Mouse (Mus musculus) cortical plate, adult 2 months (tissue): Measurements from ENCODE around the gene Sdsl. TPM values are rescaled to one million over a fixed set of nuclear protein-coding genes. Genes with fewer than 3 reads are reported as not detected.
A peak's percentile ranks its signal among the peaks of the same experiment; 100 is the strongest.

Experiments
- H3K27ac ChIP-seq: fragments of 200-500 bp; 2 replicates; pipeline ENCODE4 v1.5.1; 2012; ENCODE audit warnings: low read length, control low read depth, inconsistent platforms; ENCODE audit not compliant: insufficient read depth
- H3K4me1 ChIP-seq: fragments of 200-500 bp; 2 replicates; pipeline ENCODE4 v1.6.1; 2011; ENCODE audit warnings: low read length; ENCODE audit not compliant: control insufficient read depth, insufficient read depth
- H3K4me3 ChIP-seq: fragments of 200-500 bp; 2 replicates; pipeline ENCODE4 v1.5.1; 2011; ENCODE audit warnings: mild to moderate bottlenecking, low read length, control low read depth; ENCODE audit not compliant: insufficient read depth
- CTCF ChIP-seq: fragments of 200-500 bp; IDR thresholded peaks from 2 replicates; pipeline ENCODE4 v1.5.1; 2011; ENCODE audit warnings: mild to moderate bottlenecking, control low read depth, low read length; ENCODE audit not compliant: insufficient read depth; ENCODE audit errors: extremely low read depth
- POLR2A ChIP-seq: fragments of 200-500 bp; IDR thresholded peaks from 2 replicates; pipeline ENCODE4 v1.6.1; 2011; ENCODE audit warnings: mild to moderate bottlenecking, low read length, control low read depth; ENCODE audit not compliant: insufficient read depth; ENCODE audit errors: extremely low read depth
- polyA plus RNA-seq: library from polyadenylated mRNA; depleted of rRNA; stranded (reverse); fragments of >200 nt; gene quantifications from 2 replicates; pipeline ENCODE4 v1.2.3, GENCODE M21; 2012

The Sdsl gene
- polyA plus RNA-seq, 1 experiment = 8.1 TPM

DNA sequence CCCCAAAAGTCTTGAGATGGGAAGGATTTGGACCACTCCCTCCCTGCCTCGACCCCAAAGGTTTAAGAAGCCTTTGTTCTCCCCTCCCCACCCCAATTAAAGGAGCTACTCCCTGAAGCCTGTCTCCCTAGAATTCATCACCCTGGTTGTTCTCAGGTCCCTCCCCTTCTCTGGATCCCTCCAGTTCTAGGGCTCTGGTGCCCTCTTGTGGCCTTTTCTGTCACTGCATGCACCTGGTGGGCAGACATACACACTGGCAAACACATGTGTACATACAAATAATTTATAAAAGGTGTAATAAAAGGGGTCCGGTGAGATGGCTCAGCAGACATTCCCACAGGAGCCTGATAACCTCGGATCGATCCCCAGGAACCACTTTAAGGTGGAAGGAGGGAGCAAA, 8.3 kb downstream of the Sdsl start:
- Histone ChIP-seq H3K27ac (no peak overlapping the region), H3K4me1 (no peaks in the 10 kb centered on the region)
- TF ChIP-seq POLR2A (no peak), CTCF (no peak)

DNA sequence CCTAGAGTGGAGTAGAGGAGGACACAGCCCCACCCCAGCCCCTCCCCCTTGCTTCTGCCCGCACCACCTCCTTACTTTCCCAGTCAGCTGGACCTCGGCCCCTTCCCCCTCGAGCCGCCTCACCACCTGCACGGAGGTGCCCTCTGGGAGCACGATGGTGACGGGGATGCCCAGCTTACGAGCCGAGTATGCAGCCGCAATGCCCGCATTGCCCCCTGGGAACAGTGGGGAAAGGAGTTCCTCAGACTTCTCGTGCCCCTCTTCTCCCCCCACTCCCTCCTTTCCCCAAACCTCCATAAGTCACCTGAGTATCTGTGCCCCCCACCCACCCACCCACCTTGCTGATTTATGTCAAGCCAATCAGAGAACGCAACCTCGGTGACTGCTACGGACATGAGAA, 10.7 kb downstream of the Sdsl start:
- no peak overlapping the region for H3K4me3 ChIP-seq

More for the DNA sequence above, 8.3 kb downstream of the Sdsl start:
- no peak overlapping the region for H3K4me3 ChIP-seq

DNA sequence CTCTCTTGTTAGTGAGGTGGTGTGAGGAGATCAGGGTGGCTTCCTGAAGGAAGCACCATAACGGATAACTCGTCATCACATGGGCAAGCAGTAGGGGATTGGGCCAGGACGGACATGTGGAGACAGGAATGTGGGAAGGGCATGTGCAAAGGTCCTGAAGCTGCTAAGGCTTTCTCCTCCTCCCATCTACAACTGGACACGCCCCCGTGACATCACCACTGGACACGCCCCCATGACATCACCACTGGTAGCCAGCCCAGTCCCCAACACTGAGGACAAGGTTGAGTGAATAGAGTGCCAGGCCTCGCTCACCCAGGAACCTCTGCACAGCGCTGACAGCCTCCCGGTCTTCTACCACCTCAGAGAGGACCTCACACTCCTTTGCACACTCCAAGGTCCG, 13.5 kb downstream of the Sdsl start:
- Histone ChIP-seq H3K4me1 (no peaks in the 10 kb centered on the region), H3K27ac (no peak overlapping the region), H3K4me3 (no peak overlapping the region)
- TF ChIP-seq POLR2A (no peak), CTCF (no peak)

More for the DNA sequence above, 10.7 kb downstream of the Sdsl start:
- no peak for TF ChIP-seq CTCF
- no peak for TF ChIP-seq POLR2A
- no peaks in the 10 kb centered on the region for H3K4me1 ChIP-seq
- no peak overlapping the region for H3K27ac ChIP-seq

DNA sequence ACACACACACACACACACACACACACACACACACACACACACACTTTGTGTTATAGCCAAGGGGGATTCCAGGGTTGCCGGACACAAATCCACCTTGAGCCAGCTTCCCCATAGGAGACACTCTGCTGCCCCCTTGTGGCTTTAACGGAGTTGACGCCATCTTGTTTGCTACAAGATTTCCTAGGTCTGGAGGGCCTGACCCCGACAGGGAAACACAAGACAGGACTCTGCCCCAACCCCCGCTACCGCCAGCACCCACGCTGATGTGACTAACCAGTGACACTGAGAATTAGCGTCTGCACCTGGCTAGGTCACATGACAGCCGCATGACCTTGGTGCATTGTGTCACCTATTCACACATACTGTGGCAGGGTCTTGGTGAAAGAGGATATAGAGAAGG, 15.0 kb downstream of the Sdsl start:
- TF ChIP-seq CTCF = peak; percentile 72
- no peak for TF ChIP-seq POLR2A
- Histone ChIP-seq H3K27ac (no peak overlapping the region), H3K4me1 (no peaks in the 10 kb centered on the region)

DNA sequence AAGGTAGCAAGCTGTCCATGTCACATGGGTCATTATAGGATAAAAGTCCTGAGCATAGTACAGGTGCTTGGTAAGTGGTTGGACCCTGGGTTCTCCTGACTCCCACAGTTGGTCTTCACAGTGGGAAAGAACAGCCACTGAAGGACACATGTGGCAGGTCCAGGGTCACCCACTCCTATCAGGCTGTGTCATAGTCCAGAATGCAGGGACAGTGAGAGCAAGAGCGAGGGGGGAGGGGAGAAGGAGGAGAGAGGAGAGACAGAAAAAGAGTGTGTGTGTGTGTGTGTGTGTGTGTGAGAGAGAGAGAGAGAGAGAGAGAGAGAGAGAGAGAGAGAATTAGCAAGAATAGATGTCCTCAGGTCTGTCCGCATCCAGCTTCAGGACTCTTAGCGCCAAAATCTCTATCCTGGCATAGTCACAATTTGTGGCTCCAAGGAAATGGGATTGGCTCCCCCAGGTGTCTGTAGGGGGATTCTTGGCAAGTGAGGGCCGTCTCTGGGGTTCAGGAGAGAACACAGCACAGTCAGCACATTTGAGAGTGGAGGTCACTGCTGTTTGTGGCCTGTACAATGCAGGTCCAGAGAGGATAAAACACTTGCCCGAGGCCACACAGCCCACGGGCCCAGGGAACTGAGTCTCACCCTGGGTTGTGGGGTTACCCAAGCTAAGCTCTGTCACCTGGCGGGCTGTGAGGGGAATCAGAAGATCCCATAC, 15.6 kb downstream of the Sdsl start:
- no peak for TF ChIP-seq POLR2A
- no peak for TF ChIP-seq CTCF
- H3K4me1 ChIP-seq = no peaks in the 10 kb centered on the region
- H3K4me3 ChIP-seq = no peak overlapping the region
- no peak overlapping the region for H3K27ac ChIP-seq

More for the DNA sequence above, 15.0 kb downstream of the Sdsl start:
- no peak overlapping the region for H3K4me3 ChIP-seq

DNA sequence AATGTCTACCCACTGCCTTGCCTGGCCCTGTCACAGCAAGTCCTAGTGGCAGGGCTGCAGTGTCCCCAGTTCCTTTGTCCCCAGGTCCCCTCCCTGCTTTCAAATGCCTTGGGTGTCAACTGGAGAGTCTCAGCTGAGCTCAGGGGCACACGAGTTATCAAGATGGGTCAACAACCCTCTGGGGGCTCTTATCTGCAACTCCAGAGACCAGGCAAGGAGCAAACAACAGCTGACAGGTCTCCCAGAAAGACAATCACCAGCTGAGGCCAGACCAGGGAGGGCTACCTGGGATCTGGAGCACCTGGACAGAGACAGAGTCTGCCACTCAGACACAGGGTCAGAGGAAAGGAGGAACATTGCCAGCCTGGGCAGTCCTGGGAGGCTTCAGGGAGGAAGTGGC, 16.4 kb downstream of the Sdsl start:
- H3K4me3 ChIP-seq = no peak overlapping the region
- H3K27ac ChIP-seq = no peak overlapping the region
- TF ChIP-seq CTCF = no peak
- TF ChIP-seq POLR2A = no peak
- no peaks in the 10 kb centered on the region for H3K4me1 ChIP-seq

DNA sequence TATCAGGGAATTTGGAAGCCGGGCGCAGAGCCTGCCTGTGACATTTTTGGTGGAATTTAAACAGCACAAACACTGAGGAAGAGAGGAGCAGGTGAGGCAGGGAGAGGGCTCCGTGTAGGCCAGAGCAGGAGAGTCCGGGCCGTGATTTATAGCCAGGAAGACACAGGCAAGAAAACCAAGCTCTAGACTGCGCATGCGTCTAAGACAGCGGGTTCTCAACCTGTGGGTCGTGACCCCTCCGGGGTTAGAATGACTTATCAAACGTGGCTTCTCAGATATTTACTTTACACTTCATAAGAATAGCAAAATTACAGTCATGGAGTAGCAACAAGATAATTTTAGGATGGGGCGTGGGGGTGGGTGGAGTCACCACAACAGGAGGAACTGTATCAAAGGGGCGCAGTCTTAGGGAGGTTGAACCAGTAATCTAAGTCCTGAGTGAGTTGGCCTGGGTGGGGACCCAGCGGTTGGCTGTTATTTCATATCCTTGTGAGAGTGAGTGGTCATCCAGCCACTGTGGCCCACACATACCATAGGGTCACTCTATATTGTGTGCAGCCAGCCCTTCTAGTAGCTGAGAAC, 17.8 kb downstream of the Sdsl start:
- no peak overlapping the region for H3K27ac ChIP-seq

DNA sequence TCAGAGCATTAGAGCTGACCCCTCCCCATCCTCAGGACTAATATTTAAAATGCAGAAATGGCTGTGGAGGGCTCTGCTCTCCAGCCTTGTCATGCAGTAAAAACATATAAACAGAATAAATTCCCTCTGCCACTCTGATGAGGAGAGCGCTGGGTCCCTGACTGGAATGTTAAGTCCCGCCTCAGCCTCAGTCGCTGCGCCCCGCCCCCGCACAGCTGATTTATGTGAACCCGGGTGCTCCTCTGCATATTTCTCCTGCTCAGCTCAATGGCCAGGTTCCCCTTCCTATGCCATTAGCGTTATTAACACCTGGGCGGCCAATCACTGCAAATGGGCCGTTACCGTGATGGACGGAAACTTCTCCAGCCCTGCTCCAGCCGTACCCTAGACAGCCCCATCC, 25.3 kb downstream of the Sdsl start:
- Histone ChIP-seq H3K4me3 (no peak overlapping the region), H3K4me1 (no peaks in the 10 kb centered on the region), H3K27ac (no peak overlapping the region)
- TF ChIP-seq POLR2A (no peak), CTCF (no peak)

More for the DNA sequence above, 17.8 kb downstream of the Sdsl start:
- no peaks in the 10 kb centered on the region for H3K4me1 ChIP-seq
- no peak for TF ChIP-seq POLR2A
- no peak for TF ChIP-seq CTCF
- H3K4me3 ChIP-seq = no peak overlapping the region

DNA sequence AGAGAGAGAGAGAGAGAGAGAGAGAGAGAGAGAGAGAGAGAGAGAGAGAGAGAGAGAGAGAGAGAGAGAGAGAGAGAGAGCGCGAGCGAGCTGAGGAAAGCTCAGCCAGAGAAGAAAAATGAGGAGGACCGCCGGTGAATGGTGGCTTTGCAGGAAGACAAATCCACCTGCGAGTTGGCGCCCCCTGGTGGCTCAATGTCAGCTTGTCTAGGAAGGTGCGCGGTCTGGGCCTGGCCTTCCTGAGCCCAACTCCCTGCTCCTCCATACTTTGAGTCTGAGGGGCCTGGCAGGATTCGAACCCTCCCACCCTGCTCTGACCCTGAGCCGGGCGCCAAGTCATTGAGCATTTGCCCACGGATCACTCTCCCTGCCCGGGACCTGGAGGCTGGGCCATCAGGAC, 31.9 kb downstream of the Sdsl start:
- TF ChIP-seq CTCF (peak; percentile 71), POLR2A (no peak)
- H3K27ac ChIP-seq = no peak overlapping the region
- no peaks in the 10 kb centered on the region for H3K4me1 ChIP-seq
- H3K4me3 ChIP-seq = no peak overlapping the region

DNA sequence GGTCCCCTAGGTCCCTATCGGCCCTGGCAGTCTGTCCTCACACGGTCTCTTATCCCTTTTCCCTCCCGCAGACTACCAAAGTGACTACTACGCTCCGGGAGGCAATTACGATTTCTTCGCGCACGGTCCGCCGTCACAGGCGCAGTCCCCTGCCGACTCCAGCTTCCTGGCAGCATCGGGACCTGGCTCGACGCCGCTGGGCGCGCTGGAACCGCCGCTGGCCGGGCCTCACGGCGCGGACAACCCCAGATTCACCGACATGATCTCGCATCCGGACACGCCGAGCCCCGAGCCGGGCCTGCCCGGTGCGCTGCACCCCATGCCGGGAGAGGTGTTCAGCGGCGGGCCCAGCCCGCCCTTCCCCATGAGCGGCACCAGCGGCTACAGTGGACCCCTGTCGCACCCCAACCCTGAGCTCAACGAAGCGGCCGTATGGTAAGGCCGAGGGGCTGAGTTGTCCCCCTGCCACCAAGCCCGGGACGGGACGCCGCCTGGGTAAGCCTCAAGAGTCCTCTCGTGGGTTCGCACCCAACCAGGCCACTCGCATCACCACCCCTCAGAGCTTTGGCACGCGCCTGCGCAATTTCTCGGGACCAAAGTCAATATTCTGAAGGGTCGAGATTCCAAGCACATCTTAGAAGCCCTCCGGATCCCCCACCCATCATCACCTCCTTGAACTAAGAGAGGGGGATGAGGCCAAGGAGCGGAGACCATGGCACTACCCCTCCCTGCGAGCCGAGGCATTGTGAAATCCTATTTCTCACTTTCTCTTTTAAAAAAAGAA, 32.5 kb downstream of the Sdsl start:
- no peak for TF ChIP-seq CTCF
- no peak for TF ChIP-seq POLR2A
- H3K27ac ChIP-seq = no peak overlapping the region
- no peaks in the 10 kb centered on the region for H3K4me1 ChIP-seq
- no peak overlapping the region for H3K4me3 ChIP-seq
